Mouse (Mus musculus) CD4-positive, CD25-positive, alpha-beta regulatory T cell, adult 4 months (primary cell): ENCODE results near the gene Pgpep1l. TPM values are rescaled to one million over a fixed set of nuclear protein-coding genes. Genes with fewer than 3 reads are reported as not detected.

Source experiments
- ATAC-seq: one replicate; pipeline ENCODE4 v1.8.0; 2017
- polyA plus RNA-seq, 2 experiments: library from polyadenylated mRNA; unstranded; fragments of 100-300 nt; shearing (Covaris generic); gene quantifications; one replicate each; pipeline ENCODE4 v1.2.1; 2017

The Pgpep1l gene
- polyA plus RNA-seq, 2 experiments from 2014 or later, result 6.2 to 6.6 TPM

- ATAC-seq, result peak; percentile 25
Measured at GRCm38 (mm10) chr7:68282304-68283132, 18.5 kb upstream of the Pgpep1l start.

GRCm38 (mm10) chr7:68281341-68281740 is 17.3 kb upstream of the Pgpep1l start:
- ATAC-seq, result peak; percentile 33

- ATAC-seq, result no peak
Measured at GRCm38 (mm10) chr7:68280352-68280869, 16.4 kb upstream of the Pgpep1l start.

DNA sequence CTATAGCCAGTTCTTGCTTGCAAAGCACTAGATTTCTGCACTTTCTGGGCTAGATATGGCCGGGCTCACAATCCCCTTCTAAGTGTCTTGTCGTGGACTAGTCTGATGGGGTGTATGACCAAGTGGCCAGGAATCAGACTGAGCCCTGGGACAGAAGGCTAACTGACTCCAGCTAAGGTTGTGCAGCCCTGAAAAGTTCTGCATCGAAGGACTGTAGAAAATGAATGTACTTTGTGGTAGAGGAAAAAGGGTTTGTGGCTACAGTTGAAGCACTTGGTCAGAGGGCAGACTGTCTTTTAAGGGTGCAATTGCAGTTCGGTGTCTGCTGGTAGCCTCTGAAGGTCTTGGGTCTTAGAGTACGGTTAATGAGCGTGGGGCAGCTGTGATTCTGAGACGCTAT is 15.4 kb upstream of the Pgpep1l start:
- no peak for ATAC-seq

DNA sequence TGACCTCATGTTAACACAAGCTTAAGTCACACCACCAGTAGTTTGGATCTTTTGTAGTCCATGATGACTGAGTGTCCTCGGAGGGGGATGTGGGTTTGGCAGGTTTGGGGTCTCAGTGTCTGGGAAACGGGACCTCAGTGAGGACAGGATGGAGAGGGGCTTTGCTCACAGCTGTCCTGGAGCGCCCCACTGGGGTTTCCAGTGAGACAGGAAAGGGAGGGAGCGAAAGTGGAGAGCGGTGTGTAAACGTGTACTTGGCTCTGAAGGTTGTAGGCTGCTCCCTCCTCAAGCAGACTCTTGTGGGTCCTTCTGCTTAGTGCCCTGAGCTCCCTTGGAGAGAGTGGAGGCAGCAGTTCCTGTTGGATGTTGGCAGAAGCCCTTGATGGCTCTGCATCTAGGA is 14.9 kb upstream of the Pgpep1l start:
- ATAC-seq, result peak; percentile 12

DNA sequence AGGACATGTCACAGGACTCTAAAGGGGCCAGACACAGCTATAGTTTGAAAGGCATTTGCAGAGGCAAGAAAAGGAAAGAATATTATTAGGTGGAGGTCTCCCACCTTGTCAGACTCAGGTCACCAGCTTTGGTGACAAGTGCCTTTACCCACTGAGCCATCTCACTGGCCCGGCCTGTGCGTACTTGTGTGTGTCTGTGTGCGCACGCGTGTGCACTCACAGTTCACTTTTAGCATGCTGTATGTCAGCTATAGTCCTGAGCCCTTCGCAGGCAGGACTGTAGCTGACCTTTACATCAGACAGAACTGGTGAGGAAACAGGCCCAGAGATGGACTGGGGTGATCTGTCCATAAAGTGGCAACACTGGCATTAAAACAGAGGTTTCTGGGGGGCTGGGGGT is 14.4 kb upstream of the Pgpep1l start:
- no peak for ATAC-seq

DNA sequence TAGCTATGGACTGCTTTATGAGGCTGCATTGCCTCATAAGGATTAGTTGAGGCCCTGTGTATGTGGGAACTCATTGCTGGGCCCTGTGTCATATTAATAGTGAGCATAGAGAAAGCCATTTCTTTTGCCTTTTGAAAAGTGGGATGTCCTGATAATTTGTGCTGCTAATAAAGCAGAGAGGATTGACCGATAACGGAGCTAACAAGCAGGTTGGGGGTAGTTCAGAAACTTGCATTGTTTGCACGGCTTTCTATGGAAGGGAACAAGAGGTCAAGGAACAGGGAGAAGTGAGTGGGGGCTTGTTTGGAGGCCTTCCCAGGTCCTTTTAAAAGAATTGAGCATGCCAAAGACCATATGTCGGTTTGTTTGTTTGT is 13.9 kb upstream of the Pgpep1l start:
- ATAC-seq, result no peak

DNA sequence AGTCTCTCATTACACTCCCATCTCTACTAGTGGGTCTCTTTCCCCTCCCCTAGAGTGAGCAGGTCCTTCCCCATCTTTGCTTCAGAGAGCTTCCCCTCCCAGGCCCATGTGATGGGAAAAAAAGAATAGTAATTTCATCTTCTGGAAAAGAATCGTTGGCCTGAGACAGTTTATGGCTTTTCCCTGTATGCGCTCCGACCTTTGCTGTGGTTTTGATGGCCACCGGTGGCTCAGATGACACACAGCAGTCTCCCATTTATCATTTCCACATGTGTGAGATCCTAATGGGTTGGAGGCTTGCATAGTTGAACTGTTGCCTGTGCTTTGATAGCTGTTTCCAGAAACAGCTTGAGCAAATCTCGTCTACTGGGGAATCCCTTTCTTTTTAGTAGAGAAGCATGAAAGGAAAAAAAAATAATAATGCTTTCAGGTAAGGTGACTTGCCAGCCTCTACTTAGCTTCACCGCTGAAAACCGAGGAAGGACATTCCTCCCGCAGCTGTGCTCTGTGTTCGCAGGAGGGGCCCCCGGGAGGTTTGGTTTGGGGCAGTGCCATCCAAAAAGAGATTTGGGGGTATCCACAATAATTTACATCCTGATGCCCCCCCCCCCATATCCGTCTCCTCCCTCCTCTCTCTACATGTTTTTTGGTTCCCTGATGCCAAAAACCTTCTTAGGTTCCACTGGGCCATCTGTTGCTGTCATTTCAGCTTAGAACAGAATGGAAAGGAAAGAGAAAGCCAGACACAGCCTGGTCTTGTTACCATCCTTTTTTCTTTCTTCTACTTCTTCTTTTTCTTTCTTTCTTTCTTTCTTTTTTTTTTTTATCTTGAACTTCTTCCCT is 13.2 kb upstream of the Pgpep1l start:
- no peak for ATAC-seq

DNA sequence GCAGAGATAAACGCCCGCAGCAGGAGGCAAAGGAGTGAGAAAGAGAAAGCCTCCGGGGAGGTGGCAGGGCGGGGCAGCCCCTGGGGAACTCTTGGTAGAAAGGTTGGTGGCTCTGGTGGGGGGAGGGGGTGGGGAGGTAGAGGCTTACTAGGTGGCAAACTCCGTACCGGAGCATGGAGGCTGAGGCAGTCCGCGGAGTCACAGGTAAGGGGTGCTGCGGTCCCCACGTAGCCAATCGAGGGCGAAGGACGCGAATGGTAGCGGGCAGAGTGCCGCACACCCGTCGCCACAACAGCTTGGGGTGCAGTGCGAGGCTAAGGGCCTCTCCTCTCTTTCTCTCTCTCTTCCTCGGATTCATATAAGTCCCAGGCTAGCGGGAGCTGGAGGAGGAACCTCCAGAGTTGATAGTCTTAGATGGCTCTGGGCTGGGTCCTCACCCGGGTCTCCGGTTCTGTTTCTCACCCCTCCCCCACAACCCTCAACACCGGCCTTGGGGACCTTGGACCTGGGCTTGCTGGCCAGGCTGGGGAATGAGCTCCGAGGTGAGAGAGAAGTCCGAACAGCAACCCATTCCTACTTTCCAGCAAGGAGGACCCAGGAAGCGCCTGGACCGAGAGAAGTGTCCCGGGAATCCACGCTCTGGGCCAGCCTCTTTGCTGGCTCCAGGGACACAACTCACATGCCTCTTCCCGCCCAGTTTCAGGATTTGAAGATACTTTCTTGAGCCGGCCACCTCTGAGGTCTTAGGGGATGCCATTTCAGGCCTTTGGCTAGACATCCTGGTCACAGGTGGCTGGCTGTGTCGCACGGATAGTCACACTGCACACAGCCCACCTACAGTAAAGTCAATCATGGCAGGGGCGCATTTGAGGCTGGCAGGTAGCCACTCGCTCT is 12.1 kb upstream of the Pgpep1l start:
- peak; percentile 60 for ATAC-seq

- ATAC-seq, result peak; percentile 32
Measured at GRCm38 (mm10) chr7:68275445-68275837, 11.4 kb upstream of the Pgpep1l start.

DNA sequence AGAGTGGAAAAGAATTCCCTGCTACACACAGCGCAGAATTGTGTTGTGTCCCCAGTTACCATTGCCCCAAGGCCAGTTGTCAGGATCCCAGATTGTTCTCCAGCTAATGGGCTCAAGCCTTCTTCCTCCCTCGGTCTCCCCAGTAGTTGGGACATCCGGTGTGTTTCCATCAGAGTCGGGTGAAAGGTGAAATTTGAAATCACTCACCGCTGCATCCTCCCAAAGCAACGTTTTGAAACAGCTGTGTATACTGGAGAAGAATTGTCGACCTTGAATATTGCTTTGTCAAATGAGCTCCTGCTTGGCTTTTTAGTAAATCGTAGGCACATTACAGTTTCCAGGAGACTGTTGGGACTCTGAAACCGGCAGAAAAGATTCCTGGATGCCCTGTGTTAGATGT is 10.9 kb upstream of the Pgpep1l start:
- peak; percentile 9 for ATAC-seq

DNA sequence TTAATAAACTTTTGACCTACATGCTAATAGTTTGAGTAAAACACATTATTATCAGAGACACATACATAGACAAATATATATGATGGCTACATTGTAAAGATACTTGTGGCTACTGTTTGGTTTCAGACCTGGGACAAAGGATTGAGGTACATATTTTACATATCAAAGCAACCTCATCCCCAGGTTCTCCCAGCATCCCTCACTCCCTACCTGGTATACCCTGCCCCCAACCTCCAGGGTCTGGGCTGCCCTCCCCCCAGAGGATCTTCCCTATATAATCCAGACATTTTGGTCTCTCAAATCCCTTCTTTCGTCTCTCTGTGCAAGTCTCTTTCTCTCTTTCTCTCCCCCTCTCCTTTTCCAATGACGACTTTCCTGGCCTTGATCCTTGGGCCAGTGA is 10.2 kb upstream of the Pgpep1l start:
- no peak for ATAC-seq

- ATAC-seq, result no peak
Measured at GRCm38 (mm10) chr7:68273515-68273914, 9.5 kb upstream of the Pgpep1l start, which contains the start of gene Fam169b. TSS of gene Fam169b (plus strand) at chr7:68273839.

DNA sequence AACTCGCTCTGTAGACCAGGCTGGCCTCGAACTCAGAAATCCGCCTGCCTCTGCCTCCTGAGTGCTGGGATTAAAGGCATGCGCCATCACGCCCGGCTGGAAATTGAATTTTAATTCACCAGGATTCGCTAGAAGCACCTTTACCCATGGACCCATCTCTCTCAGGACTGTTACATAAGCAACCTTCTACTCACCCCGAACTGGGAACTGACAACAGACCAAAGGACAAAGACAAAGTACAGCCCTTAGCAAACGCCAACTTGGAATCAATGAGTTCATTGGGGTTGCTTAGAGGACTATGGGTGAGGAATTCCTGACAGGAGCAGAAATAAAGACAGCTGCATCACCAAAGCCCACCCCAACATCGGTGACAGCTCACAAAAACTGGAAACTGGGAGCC is 8.6 kb upstream of the Pgpep1l start:
- ATAC-seq, result no peak

DNA sequence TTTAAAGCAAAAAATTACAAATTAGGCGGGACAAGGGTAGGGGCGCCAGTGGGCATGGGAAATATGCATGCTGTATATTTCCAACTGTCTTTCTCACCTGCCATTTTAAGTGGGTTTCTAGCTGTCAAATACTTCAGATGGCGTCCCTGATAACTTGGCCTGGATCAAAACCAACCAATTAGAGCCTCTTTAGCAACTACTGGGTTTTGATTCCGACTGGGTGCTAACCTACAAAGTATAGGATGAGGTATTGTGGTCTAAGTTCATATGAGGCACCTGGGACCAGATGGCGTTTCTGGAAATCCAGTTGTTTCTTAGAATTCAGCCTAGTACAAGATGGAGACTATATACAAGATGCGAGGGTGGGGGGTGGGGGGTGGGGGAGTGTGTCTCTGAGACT is 7.8 kb upstream of the Pgpep1l start:
- ATAC-seq, result no peak

DNA sequence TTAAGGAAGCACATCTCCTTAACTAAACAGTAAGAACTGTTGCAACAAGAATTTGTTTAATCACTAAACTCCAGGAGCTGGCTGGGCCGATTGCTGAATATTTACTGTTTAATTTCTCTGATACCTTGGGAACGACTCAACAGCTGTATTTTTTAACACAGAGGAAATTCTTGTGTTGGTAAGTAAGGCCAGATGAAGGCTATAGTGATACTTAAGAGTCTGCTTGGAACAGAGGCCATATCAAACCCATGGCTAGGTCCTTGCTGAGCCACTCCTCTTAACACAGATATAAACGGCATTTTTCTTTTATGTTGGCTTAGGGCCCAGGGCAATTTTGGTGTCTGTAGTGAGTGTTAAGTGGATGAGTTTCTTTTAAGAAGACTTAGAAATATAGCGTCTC is 6.5 kb upstream of the Pgpep1l start:
- no peak for ATAC-seq

DNA sequence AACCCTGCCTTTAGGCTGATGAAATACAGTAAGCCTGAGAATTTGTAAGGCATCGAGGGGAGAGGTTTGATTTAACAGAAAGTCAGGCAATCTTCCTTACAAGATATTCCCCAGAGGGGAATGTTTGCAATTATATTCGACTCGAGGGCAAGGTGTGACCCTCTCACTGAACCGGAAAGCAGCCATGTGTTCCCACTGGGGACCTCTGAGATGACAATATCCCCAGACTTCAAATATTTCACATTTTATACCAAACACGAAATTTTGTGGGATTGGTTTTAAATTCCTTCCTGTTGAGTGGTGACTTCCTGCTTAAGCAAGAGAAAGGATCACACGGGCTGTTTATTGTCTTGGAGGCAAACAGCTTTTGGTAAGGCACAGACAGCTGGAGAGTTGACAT is 2.7 kb upstream of the Pgpep1l start:
- no peak for ATAC-seq

DNA sequence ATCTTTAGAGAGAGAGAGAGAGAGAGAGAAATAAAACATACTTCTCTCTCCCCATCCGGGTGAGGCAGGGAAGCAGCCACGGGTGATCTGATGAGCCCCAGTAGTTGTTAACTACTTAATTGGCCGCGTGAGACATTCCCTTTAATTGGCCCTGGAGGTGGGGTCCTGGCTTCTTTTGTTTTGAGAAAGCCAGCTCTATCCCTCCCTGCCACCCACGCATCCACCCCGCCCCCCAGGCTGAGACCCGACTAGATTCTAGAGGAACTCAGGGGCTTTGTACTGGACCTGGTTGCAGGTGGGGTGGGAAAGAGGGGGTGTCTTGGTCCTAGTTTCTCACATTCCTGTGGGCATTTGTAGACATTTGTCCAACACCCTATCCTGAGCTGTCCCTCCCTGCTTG is 1.4 kb upstream of the Pgpep1l start:
- no peak for ATAC-seq

DNA sequence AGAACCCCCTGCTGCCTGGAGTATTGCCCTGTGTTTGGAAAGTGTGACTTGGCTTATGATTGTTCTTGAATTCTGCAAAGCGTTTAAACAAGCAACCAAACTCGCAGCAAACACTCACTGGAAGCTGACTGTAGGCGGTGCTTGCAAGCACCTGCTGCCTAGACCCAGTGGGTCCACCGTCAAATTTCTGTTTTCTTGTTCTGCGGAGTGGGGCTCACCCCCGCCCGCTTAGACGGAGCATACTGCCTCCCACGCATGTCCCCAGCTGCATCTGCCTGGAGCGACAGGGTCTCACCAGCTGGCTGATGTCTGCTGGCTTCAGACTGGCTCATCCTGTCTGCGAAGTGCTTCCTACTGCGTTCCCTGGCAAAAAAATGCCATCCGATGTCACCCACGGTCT is 498 bp upstream of the Pgpep1l start:
- peak; percentile 86 for ATAC-seq

GRCm38 (mm10) chr7:68263346-68264027 is 546 bp downstream of the Pgpep1l start:
- peak; percentile 27 for ATAC-seq

DNA sequence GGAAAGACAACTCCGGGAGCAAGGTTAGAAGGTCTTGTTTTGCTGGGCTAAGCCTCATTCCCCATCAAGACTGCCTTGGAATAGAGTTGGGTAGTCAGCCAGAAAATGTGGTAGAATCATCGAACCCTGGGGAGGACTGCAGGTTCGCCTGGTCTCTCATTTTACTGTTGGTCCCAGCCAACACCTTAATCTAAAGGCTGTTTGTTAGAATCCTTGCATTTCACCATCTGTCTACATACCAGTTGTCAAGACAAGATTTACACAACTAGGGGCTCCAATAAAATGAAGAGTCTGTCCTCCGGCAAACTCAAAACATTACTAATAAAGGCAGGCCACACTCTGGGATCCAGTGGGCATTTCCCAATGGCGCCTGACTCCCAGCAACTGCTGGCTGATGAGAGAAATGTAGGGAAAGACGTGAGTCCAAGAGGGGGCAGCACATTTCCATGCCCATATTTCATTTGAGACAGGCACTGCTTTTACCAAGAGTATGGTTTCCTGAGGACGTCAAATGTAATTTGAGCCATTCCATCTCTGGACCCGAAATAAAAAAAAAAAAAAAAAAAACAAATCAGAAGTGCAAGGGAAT is 1.3 kb downstream of the Pgpep1l start:
- ATAC-seq, result no peak
